Mouse (Mus musculus): ENCODE data around the gene Rap1gap.

Rap1gap gene

DNA sequence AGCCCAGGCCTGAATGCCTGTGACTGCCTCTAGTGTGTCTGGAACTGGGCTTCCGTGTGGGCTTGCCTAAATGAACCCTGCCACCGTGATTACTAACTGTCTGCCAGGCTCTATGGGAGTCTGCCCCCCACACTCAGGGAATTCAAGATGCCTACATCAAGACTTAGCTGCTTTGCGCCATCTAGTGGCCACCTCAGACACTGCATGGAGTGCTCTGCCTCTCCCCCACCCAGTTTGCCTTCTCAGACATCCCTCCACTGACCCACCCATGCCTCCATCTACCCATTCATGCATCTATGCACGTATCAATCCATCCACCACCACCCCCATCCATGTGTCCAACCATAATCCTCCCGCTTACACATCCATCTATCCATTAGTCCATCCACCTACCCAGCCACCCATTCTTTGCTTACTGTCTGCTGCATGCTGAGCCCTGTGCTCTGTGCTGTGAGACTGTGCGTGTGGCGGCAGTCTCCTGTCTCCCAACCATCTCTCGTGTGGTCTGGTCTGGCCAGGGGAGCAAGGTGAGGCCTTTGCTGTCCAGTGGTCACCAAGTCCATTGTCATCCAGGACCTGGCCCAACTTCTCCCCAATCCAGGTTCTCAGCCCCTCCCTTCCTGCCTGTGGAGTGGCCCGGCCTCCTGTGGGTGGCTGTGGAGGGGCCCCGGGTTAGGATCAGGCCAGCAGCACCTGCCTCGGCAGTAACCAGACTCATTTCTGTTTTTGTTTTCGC lies 58.3 kb downstream of the Rap1gap start:
- DNase-seq (ENCODE audit: low read depth), result peak; percentile 56

DNA sequence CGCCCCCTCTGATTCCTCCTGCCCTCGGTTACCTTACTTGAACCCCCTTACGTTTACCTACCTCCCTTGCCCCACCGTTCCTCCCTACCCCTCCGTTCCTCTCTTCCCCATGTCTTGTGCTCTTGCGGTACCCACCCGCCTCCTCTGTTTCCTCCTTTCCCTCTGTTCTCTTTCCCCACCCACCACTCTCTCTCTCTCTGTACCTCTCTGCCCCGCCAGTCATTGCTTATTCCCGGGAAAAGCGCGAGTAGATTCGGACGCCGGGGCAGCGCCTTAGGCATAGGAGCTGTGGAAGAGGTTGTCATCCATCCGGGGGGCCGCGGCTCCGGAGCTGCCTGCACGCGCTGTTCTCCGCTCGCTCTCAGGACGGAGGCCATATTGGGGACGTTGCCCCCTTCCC lies 59.0 kb downstream of the Rap1gap start:
- DNase-seq (ENCODE audit: low read depth), result no peak

- DNase-seq (ENCODE audit: low read depth), result no peak
Measured at GRCm38 (mm10) chr4:137724212-137724611, 59.7 kb downstream of the Rap1gap start.

DNA sequence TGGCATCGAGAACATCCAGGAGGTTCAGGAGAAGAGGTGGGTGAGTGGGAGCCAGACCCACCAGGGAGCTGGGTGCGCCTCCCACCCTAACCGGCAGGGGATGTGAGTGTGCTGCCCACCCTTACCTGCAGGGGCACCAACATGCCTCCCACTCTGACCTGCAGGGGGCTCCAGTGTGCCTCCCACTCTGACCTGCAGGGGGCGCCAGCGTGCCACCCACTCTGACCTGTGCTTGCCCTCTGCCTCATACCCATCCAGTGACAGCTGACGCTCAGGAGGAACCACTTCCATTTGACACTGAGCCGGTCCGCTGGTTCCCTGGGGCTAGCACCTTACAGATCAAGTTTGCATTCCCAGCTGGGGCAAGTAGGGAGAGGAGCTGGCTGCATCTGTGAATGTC lies 60.2 kb downstream of the Rap1gap start:
- no peak for DNase-seq (ENCODE audit: low read depth)

GRCm38 (mm10) chr4:137725541-137726145 lies 61.1 kb downstream of the Rap1gap start:
- no peak for DNase-seq (ENCODE audit: low read depth)

DNA sequence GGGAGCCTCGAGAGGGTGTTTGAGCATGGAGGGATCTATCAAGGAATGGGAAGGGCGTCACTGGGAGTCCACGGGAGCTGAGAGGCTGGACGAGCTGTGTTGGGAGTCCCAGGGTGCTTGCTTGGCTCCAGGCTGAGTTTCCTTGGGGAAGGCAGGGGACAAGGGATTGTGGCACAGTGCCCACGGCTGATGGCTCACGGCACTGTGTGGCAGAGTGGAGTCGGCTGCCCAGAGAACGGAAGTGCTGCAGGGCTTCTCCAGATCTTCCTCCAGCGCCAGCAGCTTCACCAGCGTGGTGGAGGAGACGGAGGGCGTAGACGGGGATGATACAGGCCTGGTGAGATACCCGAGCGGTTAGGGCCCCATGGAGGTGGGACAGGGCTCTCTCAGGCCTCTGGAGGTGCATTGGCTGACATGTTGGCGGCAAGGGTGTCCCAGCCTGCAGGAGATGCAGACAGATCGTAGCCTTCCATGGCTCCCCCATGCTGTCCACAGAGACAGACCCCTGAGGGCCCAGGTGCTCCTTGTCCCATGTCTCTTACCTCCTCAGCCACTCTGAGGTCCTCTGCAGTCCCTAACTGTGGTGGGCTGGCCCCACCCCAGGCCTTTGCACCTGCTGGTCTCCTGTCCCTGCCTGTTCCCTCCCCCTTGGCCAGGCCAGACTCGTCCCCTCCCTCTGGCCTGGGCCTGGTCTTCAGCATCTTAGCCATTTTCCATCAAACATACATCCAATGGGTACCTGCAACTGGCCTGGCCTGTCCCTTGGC lies 62.4 kb downstream of the Rap1gap start:
- DNase-seq (ENCODE audit: low read depth), result no peak

- no peak for DNase-seq (ENCODE audit: low read depth)
Measured at GRCm38 (mm10) chr4:137727506-137728187, 63.1 kb downstream of the Rap1gap start.

DNA sequence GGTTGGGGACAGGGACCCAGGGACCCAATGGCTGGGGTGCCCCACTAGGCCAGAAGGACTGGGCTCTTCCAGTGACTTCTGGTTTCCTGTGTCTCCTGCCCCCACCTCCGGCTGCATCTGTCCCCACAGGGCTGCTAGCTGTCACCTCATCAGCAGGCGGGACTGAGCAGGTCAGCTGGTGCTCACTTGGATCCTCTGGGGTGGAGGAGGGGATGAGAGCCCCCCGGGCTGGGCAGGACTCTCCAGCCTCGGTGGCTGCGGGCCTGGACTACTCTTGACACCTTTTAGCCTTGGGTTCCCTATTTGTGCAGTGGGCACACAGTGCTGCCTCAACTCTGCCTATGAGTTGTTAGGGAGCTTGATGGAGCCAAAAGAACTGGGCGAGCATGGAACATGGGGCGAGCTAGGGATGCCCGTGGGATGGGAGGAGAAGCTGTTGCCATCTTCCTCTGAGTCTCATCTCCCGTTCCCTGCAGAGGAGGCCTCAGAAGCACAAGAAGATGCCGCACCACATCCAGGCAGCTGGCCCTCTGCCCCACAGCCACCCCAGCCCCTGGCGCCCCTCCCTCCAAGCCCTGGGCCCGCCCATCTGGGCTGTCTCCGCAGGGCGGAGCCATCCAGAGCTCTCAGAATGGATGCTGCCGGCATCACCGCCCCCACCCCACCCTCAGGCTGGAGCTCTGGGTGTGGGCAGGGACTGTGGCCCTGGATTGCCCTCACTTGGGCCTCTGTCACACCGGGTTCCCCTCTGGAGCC lies 64.1 kb downstream of the Rap1gap start:
- DNase-seq (ENCODE audit: low read depth), result no peak

GRCm38 (mm10) chr4:137729155-137729855 lies 64.8 kb downstream of the Rap1gap start:
- no peak for DNase-seq (ENCODE audit: low read depth)

- DNase-seq (ENCODE audit: low read depth), result peak; percentile 79
Measured at GRCm38 (mm10) chr4:137730134-137730533, 65.6 kb downstream of the Rap1gap start.

GRCm38 (mm10) chr4:137730757-137731156 lies 66.2 kb downstream of the Rap1gap start:
- DNase-seq (ENCODE audit: low read depth), result no peak

- no peak for DNase-seq (ENCODE audit: low read depth)
Measured at GRCm38 (mm10) chr4:137731891-137732290, 67.4 kb downstream of the Rap1gap start.

- DNase-seq (ENCODE audit: low read depth), result no peak
Measured at GRCm38 (mm10) chr4:137732361-137732760, 67.8 kb downstream of the Rap1gap start.

DNA sequence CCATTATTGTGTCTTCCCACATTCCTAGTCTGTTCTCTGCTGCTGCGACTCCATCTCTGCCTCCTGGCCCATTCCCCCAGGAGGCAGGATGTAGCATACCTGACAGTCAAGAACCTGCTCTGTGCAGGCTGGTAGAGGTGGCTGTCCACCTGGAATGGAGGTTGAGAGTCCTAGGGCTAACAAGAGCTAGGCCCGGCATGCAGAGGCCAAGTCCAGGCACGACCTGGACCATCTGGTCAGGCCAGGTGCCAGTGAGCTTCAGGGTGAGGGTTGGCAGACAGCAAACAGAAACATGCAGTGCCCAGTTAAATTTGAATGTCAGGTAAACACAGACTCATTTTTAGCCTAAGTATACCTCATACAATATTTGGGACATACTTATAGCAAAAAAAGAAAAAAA lies 68.4 kb downstream of the Rap1gap start:
- DNase-seq (ENCODE audit: low read depth), result no peak

- no peak for DNase-seq (ENCODE audit: low read depth)
Measured at GRCm38 (mm10) chr4:137733459-137733858, 68.9 kb downstream of the Rap1gap start.

DNA sequence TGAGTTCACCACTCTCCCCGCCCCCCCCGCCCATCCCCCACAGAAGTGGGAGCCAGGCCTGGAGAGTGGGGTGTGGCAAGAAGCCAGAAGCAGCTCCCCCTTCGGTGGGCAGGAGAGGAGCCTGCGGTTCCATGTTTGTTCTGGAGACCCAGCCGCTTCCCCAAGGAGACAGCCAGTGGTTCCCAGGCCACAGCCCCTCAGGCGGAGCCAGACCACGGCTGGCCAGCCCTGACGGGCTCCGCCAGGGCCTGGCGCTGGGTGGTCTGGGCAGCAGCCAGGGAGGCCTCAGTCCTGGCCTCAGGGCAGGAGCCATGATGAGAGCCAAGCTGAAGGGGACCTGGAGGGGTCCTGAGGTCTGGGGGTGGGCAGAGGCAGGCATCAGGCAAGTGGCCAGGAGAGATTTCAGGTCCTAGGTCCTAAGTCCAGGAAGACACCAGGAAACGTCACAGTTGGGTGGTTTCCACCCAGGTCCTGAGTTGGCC lies 71.7 kb downstream of the Rap1gap start:
- DNase-seq (ENCODE audit: low read depth), result no peak

- no peak for DNase-seq (ENCODE audit: low read depth)
Measured at GRCm38 (mm10) chr4:137737760-137738159, 73.2 kb downstream of the Rap1gap start.

DNA sequence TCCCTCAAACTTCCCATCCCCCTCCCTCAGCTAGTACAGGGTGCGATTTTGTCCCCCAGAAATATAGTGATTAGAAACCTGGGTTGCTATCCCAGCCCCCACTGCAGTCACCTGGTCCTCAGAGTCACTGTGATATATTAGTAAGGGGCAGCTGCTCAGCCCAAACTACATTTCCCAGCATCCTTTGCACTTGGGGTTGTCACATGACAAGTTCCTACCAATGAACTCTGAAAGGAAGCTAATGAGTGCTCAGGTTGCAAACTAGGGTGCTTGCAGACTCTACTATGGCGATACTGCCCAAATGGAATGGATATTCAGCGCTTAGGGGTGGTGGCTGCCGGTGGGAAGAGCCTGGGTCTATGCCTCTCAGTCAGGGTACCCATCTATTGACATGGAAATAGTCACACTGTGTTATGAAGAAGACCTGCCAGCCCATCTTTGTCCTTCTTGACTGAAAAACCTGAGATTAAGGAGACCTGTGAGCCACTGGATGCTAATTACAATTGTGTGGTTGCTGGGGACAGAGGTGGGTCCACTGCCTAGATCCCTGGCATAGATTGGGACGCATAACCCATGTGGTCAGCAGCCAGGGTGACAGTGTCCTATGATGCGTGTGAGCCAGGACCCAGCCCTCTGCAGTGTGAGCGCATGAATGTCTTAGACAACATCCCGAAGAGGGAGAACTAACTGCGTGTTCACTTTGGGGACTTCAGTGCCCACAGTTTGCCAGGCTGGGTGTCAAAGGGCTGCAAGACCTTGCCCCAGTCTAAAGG lies 74.8 kb downstream of the Rap1gap start:
- no peak for DNase-seq (ENCODE audit: low read depth)

DNA sequence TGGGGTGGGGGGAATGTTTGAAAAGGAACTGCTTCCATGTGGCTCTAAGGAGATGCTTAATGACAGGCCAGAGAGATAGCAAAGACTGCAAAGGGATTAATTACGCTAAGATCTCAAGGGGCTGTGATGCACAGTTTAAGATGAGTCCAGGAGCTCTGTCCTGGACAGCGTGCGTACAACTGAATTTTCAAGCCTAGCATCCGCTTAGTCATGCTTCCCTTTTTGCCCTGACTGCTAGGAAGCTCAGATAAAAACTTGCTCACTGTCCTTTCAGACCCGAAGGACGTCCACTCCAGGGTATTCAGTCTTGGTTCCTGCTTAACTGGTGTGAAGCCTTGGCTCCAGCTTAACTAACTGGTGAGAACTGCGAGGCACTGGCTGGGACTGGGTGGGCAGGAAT lies 75.8 kb downstream of the Rap1gap start:
- DNase-seq (ENCODE audit: low read depth), result no peak

DNA sequence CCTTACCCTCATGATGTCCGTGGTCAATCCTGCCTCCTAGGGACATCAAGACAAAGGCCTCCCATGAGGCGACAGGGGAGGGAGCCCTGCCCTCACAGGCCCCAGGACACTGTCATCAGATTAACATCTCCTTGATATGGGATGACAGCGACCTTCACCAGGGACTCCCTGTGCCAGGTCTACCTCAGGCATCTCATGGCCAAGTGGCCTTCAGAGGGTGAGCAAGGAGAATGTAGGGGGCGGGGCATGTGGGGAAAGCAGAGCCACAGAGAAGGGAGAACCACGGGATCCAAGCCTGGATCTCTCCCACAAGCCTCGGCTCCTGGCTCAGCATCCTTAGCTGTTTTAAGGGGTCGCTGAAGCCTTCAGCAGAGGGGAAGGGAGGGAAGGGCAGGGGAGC lies 79.3 kb downstream of the Rap1gap start:
- DNase-seq (ENCODE audit: low read depth), result no peak
